Mouse (Mus musculus) heart, embryonic 12.5 days (tissue): ENCODE results near the gene Actl7a. TPM values are rescaled to one million over a fixed set of nuclear protein-coding genes. Genes with fewer than 3 reads are reported as not detected.

Experiments used
- ATAC-seq: fragments of 200-750 bp; cut with Nextera tagmentation; 2 replicates; pipeline ENCODE4 v1.8.0; 2017; ENCODE audit warnings: moderate TSS enrichment, moderate library complexity; ENCODE audit not compliant: insufficient number of reproducible peaks, low FRiP score
- H3K27ac ChIP-seq: fragments of 300-500 bp; sonication (generic); 2 replicates; pipeline ENCODE4 v1.5.1; 2016; ENCODE audit warnings: mild to moderate bottlenecking, moderate library complexity; ENCODE audit not compliant: poor library complexity, severe bottlenecking
- H3K27me3 ChIP-seq: fragments of 300-500 bp; sonication (generic); replicated peaks from 2 replicates; pipeline ENCODE4 v1.6.1; 2016; ENCODE audit warnings: mild to moderate bottlenecking, moderate library complexity
- H3K36me3 ChIP-seq: fragments of 300-500 bp; sonication (generic); 2 replicates; pipeline ENCODE4 v1.6.1; 2016; ENCODE audit warnings: mild to moderate bottlenecking, moderate library complexity
- H3K4me1 ChIP-seq: fragments of 300-500 bp; sonication (generic); replicated peaks from 2 replicates; pipeline ENCODE4 v1.6.1; 2016; ENCODE audit warnings: mild to moderate bottlenecking
- H3K4me2 ChIP-seq: fragments of 300-500 bp; sonication (generic); 2 replicates; pipeline ENCODE4 v1.6.1; 2016; ENCODE audit warnings: mild to moderate bottlenecking, moderate library complexity
- H3K4me3 ChIP-seq: fragments of 300-500 bp; sonication (generic); 2 replicates; pipeline ENCODE4 v1.5.1; 2016; ENCODE audit warnings: mild to moderate bottlenecking
- H3K9ac ChIP-seq: fragments of 300-500 bp; sonication (generic); 2 replicates; pipeline ENCODE4 v1.6.1; 2016; ENCODE audit warnings: mild to moderate bottlenecking, moderate library complexity
- H3K9me3 ChIP-seq: fragments of 300-500 bp; sonication (generic); replicated peaks from 2 replicates; pipeline ENCODE4 v1.6.1; 2016; ENCODE audit warnings: mild to moderate bottlenecking, moderate library complexity
- WGBS: fragments of 180-500 bp; shearing (Covaris S2); methylation state at CpG from one replicate; pipeline ENCODE4 v1.1.7; 2016; 5-methylcytosine and 5-hydroxymethylcytosine counted together
- polyA plus RNA-seq: library from polyadenylated mRNA; unstranded; fragments of >200 nt; fragmentation: Nextera tagmentation; extraction: Ambion mirVana; gene quantifications from 2 replicates; pipeline ENCODE4 v1.2.1, GENCODE M21; 2016

Gene Actl7a
- polyA plus RNA-seq, 1 experiment from 2014 or later: not detected

DNA sequence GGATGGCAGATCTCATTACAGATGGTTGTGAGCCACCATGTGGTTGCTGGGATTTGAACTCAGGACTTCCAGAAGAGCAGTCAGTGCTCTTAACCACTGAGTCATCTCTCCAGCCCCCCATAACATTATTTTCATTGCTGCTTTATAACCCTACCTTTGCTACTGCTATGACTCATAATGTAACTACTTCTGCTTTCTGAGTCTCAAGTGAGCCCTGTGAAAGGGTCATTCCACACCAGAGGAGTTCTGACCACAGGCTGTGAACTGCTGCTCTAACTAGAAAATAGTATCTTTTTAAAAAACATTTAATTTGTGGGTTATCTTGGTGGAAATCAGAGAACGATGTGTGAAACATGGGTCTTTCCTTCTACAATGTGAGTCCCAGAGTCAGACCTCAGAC, 14.5 kb downstream of the Actl7a start:
- no peak for ATAC-seq
- H3K9me3 ChIP-seq: no peaks in the 10 kb centered on the region
- H3K27ac ChIP-seq: no peak overlapping the region
- H3K4me3 ChIP-seq: no peak overlapping the region
- no peaks in the 10 kb centered on the region for H3K27me3 ChIP-seq
- peaks cover 91% of the 10 kb centered on the region for H3K36me3 ChIP-seq
- H3K4me2 ChIP-seq: no peak overlapping the region
- no peak overlapping the region for H3K9ac ChIP-seq
- H3K4me1 ChIP-seq: no peaks in the 10 kb centered on the region
- 98% methylated on average over 1 of the region's 1 CpGs for WGBS

DNA sequence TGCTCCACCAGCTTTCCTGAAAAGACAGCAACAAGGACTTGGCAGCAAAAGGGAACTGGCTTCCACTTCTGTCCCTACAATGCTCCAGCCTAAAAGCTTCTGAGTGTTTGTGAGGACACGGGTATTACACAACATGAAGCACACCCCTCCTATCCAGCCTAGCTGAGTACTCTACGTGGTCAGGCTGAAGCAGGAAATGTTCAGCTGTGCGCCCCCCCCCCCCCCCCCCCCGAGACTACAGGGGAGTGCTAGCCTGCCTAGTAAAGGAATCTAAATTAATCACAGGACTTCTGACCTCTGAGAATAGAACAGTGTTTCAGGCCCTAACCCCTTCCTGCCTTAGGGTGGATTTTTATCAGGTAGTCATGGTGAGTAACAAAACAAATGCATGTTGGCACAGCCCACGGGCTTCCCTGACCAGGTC, 24.7 kb downstream of the Actl7a start:
- peaks cover 9% of the 10 kb centered on the region; the same call in 1 of the 2 replicates for H3K4me1 ChIP-seq
- peaks cover 86% of the 10 kb centered on the region for H3K36me3 ChIP-seq
- H3K27me3 ChIP-seq: no peaks in the 10 kb centered on the region
- ATAC-seq: no peak; the same call in 1 of the 2 replicates
- no peak overlapping the region for H3K9ac ChIP-seq
- H3K4me3 ChIP-seq: no peak overlapping the region
- H3K9me3 ChIP-seq: no peaks in the 10 kb centered on the region
- H3K4me2 ChIP-seq: no peak overlapping the region
- no peak overlapping the region; the same call in 1 of the 2 replicates for H3K27ac ChIP-seq
- WGBS: 39% methylated on average over 5 of the region's 5 CpGs

- H3K4me1 ChIP-seq: peaks cover 9% of the 10 kb centered on the region; the same call in 1 of the 2 replicates
- WGBS: 92% methylated on average over 7 of the region's 7 CpGs
Observed at GRCm38 (mm10) chr4:56768913-56769312, 25.7 kb downstream of the Actl7a start.

GRCm38 (mm10) chr4:56771065-56771464, 27.9 kb downstream of the Actl7a start:
- ATAC-seq: no peak
- Histone ChIP-seq H3K27me3 (no peaks in the 10 kb centered on the region), H3K27ac (no peak overlapping the region), H3K4me3 (no peak overlapping the region), H3K4me2 (no peak overlapping the region), H3K9ac (no peak overlapping the region), H3K9me3 (no peaks in the 10 kb centered on the region), H3K36me3 (peaks cover 88% of the 10 kb centered on the region), H3K4me1 (peaks cover 9% of the 10 kb centered on the region; the same call in 1 of the 2 replicates)
- WGBS: 67% methylated on average over 1 of the region's 1 CpGs

More at GRCm38 (mm10) chr4:56768913-56769312, 25.7 kb downstream of the Actl7a start:
- no peak overlapping the region for H3K27ac ChIP-seq
- H3K4me2 ChIP-seq: no peak overlapping the region
- no peaks in the 10 kb centered on the region for H3K27me3 ChIP-seq
- H3K36me3 ChIP-seq: peaks cover 91% of the 10 kb centered on the region
- ATAC-seq: no peak
- H3K9ac ChIP-seq: no peak overlapping the region
- no peaks in the 10 kb centered on the region for H3K9me3 ChIP-seq
- no peak overlapping the region for H3K4me3 ChIP-seq

- H3K36me3 ChIP-seq: peaks cover 89% of the 10 kb centered on the region
- H3K4me2 ChIP-seq: no peak overlapping the region
- no peaks in the 10 kb centered on the region for H3K4me1 ChIP-seq
- no peaks in the 10 kb centered on the region for H3K27me3 ChIP-seq
- no peak overlapping the region for H3K4me3 ChIP-seq
- no peak overlapping the region for H3K9ac ChIP-seq
- no peaks in the 10 kb centered on the region for H3K9me3 ChIP-seq
- no peak for ATAC-seq
- H3K27ac ChIP-seq: no peak overlapping the region
- 49% methylated on average over 1 of the region's 1 CpGs for WGBS
Observed at GRCm38 (mm10) chr4:56791373-56791772, 48.2 kb downstream of the Actl7a start.

Other genes with a start within 250 kb of the Actl7a start
- gene Gm26657, start 3.3 kb upstream of the Actl7a start, polyA plus RNA-seq: not detected in 2 replicates
- not detected in 2 replicates for gene Actl7b, start 2.0 kb upstream of the Actl7a start, polyA plus RNA-seq
- gene Elp1, start 58.9 kb downstream of the Actl7a start, polyA plus RNA-seq: 48.6 and 49.4 TPM in 2 replicates
- gene Fam206a, start 58.9 kb downstream of the Actl7a start, polyA plus RNA-seq: 12.2 and 14.6 TPM in 2 replicates
- gene Ctnnal1, start 121.8 kb downstream of the Actl7a start, polyA plus RNA-seq: 20.5 and 21.7 TPM in 2 replicates
- 21.3 and 23.1 TPM in 2 replicates for gene Tmem245, start 204.0 kb downstream of the Actl7a start, polyA plus RNA-seq
- gene Frrs1l, start 247.0 kb downstream of the Actl7a start, polyA plus RNA-seq: 0.27 and 0.42 TPM in 2 replicates